Mouse (Mus musculus) left cerebral cortex, adult 8-10 months (tissue): ENCODE results near the gene Entpd5. TPM values are rescaled to one million over a fixed set of nuclear protein-coding genes. Genes with fewer than 3 reads are reported as not detected.

Source experiments
- DNase-seq, 2 experiments: peaks; one replicate each; pipeline ENCODE4 v3.0.0; 2022; ENCODE audit warnings: low spot score in 2 of 2
- total RNA-seq, 4 experiments: library from RNA; stranded (reverse); gene quantifications; 2 replicates each; pipeline ENCODE4 v1.2.4; 2022

Entpd5 gene
- 10 to 100 TPM; 23.5 to 29.7 (median 27.0) TPM for total RNA-seq

DNA sequence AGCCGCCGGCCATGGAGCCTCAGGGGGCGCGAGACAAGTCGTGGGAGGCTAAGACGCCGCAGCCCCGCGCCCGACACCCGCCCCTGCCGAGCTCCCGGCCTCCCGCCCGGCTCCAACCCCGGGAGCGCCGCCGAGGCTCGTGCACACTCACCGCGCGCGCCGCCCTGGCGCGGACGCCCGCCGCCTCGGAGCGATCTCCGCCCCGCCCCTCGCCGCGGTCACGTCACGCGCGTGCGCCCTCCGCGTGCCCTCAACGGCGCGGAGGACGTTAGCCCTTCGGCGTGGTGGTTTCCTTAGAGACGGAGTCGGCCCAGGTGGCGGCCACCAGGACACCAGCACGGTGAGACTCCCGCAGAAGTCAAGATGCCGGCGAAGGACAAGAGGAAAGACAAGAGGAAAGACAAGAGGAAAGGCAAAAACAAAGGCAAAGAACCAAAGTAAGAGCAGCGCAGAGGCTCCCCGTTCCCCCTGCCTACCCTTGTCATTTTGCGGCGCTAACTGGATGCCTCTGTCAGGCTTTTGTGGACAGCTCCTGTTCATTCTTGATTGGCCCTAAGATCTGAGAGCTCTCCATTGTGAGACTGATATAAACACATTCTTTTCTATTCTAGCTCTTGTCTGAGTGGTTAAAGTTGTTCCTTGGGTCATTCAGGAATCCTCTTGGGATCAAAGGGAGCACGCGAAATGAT, at the start of gene Entpd5, which contains the start of gene Bbof1:
Gene Entpd5 (minus strand): TSS at position 211 of the 689 bp plus-strand sequence.
Gene Bbof1 (plus strand): TSS at position 253 of the 689 bp plus-strand sequence.
- peak; percentile 84 to 85 for DNase-seq

DNA sequence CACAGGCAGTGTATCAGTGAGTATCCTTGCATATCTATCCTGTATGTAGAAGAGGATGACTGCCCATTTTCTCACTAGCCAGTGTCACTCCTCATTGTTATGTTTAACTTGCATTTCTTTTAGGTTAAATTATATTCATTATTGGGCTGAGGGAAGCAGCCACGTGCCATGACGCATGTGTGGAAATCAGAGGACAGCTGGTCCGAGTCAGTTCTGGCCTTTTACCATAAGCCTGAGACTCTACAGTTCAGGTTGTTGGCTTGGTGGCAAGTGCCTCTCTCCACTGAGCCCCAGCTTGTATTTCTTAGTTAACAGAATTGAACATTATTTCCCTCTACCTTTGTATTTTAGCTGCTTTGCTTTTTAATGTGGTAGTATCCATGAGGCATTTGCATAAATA, 48.1 kb upstream of the Entpd5 start:
- DNase-seq, result no peak

DNA sequence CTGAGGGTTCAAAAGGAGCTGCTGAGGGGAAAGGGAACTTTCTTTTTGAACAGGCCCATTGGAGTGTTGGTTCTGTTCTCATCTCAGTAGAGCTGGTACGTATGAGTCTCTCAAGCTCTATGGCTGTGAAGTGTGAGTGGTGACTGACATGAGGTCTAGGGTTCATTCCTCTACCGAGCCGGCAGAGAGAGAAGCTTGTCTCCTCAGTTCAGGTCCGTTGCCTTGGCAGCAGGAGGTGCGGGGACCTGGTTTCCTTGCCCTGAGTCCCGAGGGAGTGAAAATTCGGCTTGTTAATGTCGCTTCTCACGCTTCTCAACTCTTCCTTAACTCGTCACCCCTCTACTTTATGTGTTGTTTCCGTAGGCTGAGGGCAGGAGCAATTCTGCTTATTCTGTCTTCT, 43.0 kb upstream of the Entpd5 start:
- no peak for DNase-seq

DNA sequence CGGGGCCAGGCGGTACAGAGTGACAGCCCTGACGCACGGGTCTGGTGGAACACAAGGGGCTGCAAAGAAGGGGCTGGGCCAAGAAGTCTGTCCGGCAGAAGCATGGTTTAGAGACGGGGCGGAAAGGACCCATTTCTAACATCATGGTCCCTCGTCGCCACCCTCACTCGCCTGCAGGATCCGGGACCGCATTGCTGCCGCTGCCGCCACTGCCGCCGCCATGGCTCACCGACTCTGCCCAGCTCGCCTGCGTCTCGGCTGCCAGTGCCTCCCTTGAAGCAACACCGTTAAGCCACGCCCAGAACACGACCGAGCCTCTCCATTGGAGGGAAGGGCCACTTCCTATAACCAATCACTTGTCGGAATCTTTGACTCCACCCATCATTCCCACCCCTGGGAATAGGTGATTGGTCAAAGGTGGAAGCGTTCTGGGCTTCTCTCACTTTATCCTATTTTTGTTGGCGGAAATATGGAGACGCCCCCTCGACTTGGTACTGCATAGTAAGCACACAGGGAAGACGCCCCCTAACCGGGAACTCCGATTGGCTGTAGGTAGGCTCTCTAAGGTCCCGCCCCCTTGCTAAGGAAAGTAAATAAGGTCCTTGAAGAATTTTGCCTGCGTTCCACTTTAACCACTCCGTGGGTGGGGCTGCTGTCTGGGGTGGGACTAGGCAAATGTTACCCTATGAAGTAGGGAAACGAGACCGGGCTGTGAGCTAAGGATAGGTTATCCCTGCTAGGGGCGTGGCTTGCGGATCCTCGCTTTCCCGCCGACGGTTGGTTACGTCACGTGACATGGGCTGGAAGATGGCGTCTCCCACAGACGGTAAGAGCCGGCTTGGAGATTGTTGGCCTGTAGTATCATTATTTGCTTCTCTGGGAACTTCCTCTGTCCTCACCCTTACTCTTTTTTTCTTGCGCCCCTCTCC, 42.2 kb upstream of the Entpd5 start, which contains the start of the genes Aldh6a1 and Lin52:
Gene Aldh6a1 (minus strand): TSS at position 287 of the 929 bp plus-strand sequence.
Gene Lin52 (plus strand): TSS at position 705 of the 929 bp plus-strand sequence.
- DNase-seq, result peak; percentile 83 to 100

DNA sequence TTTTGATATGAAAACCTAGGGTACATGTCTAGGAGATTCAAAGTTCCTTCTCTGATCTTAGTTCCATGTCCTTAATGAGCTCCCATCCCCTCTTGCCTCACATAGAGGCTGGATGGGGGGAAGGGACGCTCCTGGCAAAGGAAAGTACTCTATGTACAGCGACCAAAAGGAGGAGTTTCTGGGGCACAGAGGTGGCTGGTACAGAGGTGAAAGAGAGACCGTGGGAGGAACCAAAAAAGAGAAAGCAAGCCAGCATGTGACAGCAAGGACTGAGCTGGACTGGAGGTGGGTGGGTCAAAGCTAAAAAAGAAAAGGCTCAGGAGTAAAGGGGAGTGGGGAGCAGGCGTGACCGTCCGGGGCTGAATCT, 41.5 kb upstream of the Entpd5 start:
- DNase-seq, result no peak

DNA sequence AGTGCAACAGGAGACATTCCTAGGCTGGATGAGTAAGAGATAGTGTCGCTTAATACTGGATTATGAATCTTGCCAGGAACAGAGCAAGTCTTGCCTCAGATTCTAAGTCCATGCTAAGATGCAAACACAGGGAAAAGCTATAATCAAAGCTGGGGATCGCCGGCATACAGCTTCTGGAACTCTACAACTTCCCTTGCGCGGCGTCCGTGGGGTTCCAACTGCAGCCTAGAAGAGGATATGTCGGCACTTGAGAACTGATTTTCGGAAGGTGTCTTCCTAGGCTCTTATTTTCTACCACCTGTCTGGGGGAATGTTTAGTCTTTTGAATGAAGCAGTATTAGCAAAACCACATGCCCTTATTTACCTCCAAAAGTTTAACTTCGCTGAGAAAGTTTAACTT, 41.1 kb upstream of the Entpd5 start:
- DNase-seq, result no peak

DNA sequence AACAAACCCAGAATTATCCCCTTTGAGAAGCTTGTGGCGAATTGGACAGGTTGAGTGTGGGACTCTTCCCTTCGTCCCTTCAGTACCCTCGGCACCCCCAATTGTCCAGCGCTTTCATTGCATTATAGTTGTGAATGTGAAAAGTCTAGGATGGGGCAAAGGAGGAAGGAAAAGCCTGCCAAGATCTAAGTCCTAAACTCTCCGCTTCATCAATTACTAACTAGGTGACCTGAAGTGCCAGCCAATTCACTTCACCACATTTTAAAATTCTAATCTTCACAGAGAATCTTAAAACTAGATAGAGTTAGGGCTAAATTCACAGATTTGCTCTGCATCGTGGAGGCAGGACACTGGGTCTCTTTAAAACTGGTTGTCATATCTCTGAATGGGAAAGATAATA, 39.4 kb upstream of the Entpd5 start:
- DNase-seq, result no peak

DNA sequence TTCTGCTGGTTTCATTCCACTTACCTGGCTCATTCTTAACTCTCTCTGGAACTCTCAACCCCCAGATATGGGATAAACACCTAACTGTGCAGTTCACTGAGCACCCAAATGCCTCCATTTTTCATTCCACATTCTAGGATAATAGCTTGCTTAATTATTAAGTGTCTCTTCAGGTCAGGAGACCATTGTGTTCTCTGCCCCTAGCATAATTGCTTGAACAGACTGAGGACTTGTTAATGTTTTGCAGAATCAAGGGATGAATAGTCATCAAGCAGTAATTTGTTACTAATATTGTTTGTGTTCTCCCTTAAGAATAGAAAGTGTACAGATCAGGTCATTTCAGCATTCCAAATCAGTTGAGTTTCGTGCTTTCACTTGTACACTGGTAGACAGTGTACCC, 38.6 kb upstream of the Entpd5 start:
- DNase-seq, result no peak

DNA sequence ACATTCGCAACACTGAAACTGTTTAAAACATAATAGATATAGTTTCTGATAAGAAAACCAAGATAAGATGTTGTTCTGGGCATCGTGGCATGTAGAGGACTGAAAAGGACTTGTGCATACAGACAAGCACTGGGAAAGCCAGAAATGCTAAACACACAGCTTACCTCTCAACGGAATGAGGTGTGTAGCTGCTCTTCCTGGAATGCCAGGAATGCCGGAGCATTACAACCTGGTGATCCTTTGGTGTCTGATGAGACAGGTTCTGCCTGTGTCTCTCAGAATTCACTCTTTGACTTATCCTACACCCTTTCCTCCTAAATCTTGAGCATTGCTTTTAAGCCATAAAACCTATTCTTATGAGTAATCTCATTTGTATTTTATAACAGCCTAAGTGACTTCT, 33.7 kb upstream of the Entpd5 start:
- no peak for DNase-seq

DNA sequence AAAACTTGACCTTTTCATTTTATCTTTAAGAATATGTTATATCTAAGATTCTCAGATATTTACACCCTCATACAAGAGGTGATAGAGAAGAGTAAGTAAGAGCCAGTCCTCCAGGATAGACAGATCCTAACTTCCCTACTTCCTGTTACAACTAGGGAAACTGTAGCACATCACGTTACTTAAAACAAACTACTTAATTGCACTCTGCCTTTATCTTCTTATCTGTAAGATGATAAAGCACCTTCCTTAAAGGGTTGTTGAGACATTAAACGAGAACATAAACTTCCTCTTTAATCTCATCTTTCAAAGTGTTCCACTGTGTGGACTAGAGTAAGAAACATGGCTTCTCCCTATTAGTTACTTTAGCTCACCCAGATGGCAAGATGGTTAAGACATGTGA, 29.9 kb upstream of the Entpd5 start:
- DNase-seq, result no peak

DNA sequence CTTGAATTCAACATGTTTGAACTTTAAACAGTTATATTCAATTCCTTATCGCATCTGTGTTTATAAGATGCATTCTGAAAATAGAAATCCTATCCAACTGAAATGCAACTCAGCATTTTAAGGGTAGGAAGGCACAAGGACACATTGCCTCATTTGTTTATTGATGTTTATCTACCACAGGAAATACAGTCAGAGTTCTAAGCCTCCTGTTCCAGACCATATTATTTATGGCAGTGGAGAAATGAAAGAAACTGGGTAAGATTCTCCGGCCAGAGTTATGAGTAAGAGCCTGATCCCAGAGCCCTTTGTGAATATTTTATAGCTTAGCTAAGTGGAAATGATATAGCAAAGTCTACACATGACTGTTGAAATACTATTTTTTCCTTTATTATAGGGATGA, 21.0 kb upstream of the Entpd5 start:
- DNase-seq, result no peak

DNA sequence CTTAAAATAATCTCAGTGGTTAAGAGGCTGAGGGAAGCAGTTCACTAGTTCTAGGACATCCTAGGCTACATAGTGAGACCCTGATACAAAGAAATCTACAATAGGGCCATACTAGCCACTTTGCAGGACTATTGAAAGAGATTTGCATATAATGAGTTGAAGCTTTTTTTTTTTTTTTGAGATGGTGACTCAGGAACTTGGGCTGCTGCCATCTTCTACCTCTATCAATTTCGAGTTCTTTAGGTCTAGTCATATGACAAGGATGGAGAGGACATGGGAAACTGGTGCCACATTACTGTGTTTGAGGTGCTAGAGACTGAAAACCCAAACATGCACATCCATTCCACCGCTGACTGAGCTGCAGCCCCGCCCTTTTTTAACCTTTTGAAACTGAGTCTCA, 15.2 kb upstream of the Entpd5 start:
- no peak for DNase-seq

DNA sequence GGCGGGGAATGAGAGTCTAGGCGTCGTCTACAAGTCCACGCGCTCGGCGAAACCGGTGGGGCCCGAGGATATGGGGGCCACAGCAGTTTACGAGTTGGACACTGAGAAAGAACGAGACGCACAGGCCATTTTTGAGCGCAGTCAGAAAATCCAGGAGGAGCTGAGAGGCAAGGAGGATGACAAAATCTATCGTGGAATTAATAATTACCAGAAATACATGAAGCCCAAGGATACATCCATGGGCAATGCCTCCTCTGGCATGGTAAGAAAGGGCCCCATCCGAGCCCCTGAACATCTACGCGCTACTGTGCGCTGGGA, 8.7 kb upstream of the Entpd5 start:
- no peak for DNase-seq

DNA sequence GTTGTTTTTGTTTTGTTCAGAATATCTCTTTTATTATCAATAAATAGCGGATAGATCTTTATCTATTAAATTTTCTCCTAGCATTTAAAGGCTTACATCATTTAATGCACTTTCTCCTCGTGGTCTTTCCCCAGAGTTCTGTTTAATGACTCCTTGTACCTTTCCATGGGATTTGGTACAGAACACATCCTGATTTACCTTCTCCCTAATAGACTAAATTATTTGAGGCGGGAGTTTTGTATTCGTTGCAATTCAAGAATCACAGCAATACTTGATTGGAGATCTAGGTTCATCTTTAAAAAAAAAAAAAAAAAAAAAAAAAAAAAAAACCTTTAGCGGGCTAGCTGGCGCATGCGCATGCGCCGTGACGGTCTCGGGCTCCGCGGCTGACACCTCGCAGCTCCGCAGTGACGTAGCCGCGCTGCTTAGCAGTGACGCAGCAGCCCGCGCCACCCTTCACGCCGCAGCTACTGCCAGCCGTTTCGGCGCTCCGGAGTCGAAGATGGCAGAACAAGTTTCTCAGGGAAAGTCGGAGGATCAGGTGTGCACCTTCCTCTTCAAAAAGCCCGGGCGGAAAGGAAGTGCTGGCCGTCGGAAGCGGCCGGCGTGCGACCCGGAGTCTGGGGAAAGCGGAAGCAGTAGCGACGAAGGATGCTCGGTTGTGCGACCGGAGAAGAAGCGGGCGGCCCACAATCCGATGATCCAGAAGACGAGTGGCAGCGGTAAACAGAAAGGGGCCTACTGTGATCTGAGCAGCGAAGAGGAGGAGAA, 8.2 kb upstream of the Entpd5 start, which contains the start of gene Rnf113a2:
Gene Rnf113a2 (plus strand): TSS at position 363 of the 771 bp plus-strand sequence.
- peak; percentile 73 to 80 for DNase-seq

DNA sequence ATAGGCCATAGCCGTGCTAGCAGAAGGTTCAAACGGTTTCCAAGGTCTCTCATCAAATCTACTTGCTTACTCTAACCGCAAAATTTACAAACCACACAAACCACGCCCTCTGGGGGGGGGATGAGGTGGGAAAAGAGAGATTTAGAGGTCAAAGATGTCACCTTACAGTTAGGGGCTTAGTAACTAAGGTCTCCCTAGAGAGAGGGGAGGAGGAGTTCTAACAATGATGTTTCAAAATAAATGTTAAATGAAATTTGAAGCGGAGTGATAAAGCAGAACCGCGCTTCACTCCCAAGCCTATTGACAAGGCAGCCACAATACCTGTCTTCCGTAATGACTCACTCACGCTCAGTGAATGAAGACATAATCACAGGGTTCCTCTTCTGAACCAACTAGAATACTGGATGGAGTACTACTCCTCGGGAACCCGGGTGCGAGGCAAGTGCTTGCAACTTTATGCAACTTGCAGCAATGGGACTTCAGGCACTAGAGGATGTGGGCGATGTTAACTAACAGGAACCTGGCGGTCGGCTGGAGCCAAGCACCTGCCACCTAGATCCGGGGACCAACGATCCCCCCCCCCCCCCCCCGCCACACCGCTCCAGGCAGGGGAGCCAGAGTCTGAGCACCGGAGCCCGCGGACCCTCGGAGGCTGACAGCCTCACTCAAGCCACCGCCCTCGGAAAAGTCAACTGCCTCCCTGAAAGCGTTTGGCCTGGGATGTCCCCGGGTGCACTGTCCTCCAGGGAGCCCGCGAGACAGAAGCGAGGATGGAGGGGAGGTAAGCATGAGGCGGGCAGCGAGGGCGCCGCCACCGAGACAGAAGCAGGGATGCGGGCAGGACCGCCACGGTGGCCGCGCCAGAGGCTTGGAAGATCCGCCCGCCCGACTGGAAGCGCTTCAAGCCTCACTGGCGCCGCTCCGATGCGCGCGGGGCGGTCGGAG, 683 bp downstream of the Entpd5 start:
- peak; percentile 9 to 36 for DNase-seq

DNA sequence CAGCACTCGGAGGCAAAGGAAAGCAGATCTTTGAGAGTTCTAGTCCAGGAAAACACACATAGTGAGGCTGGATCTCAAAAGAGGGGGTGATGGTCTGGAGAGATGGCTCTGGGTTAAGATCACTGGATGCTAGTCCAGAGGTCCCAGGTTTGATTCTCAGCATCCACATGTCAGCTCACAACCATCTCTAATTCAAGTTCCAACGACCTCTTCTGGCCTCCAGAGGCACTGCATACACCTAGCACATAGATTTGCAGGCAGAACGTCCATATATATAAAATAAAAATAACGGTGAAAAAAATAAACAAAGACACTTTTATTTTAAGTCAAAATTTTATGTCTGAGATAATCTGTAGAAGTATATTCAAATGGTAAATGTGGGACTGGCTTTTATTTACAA, 1.6 kb downstream of the Entpd5 start:
- DNase-seq, result no peak

DNA sequence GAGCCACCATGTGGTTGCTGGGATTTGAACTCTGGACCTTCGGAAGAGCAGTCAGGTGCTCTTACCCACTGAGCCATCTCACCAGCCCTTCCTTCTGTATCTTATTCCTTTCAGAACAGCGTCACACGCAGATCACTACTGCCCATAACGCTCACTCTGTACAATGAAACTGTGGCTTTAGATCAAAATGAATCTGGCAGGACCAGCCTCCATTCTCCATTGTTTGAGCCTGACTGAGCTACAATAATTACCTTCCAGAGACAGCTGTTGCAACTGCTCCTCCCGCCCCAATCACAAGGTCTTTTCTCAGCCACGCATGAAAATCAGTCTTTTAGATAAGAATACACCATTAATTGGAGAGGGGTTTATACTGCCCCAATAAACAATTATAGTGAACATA, 4.3 kb downstream of the Entpd5 start:
- no peak for DNase-seq

DNA sequence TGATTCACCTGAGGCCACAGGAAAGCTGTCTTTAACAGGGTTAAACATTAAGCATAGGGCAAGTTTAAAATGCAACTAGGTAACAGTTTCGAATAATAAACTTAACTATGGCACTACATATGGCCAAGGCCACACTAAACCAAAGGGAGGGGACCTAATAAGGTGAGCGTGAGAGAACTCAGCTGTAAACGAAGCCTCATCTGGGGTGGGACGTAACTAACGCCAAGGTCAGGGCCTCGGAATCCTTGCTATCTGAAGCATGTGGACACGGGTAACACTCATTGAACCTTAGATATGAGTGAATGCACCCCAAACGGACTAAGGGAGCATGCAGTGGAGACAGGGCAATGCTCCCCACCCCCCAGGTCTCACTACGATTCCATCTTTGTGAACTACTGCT, 5.9 kb downstream of the Entpd5 start:
- no peak for DNase-seq

DNA sequence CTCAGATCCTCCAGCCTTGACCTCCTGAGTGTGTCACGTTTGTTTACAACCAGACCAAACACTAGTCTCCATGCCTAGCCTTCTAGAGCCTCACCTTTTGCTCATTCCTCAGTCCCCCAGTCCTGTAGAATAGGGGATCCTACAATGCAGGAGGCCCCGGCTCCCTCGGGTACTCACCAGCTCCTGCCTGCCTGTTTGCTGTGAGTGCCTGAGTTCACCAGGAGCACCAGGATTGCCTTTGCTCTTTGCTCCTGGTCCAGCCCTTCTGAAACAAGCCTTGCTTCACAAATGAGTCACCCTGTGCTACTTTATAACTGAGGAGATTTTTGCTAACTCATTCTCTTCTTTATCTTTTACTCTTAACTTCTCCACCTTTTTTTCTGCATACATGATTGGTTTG, 8.2 kb downstream of the Entpd5 start:
- DNase-seq, result no peak

DNA sequence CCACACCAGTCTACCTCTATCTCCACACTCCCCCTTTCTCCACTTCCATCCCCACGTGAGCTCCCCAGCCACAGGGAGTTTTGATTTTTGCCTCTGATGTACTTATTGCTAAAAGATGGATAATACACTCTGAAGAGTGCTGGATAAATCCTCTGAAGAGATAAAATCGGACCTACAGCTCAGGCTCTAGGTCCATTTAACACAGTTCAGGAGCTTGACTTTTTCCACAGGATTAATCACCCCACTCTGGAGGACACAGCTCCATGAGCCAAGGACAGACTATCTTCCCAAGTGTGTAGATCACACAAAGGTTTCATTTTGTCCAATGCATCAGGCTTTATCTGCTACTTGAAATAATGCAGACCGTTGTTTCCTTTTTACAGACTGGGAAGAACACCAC, 8.8 kb downstream of the Entpd5 start:
- no peak for DNase-seq

DNA sequence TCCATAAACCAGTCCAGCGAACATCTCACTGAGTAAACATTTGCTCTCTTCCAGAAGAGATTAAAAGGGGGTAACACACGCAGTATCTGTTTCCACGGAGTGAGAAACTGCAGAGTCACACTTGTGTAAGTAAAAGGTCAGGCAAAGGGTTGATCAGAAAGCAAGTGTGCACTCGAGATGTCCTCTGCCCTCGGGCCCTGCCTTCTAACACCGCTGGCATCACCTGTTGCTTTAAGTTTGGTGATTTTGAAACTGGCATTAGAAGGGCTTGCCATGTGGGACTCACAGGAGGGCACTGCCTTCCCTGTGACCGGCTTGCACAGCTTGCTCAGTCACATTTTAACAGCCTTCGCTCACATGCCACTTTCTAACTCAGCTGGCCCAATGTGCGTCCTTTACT, 9.2 kb downstream of the Entpd5 start:
- no peak for DNase-seq
